Mouse (Mus musculus) lung, embryonic 14.5 days (tissue): ENCODE results near the gene Fam160a2. TPM values are rescaled to one million over a fixed set of nuclear protein-coding genes. Genes with fewer than 3 reads are reported as not detected.

Source experiments
- ATAC-seq: fragments of 200-750 bp; cut with Nextera tagmentation; 2 replicates; pipeline ENCODE4 v1.8.0; 2017; ENCODE audit warnings: mild to moderate bottlenecking, moderate TSS enrichment, moderate library complexity; ENCODE audit not compliant: insufficient read depth
- DNase-seq: peaks from one replicate; pipeline ENCODE4 v3.0.0-alpha.2; 2015
- H3K27ac ChIP-seq: fragments of 300-500 bp; sonication (generic); 2 replicates; pipeline ENCODE4 v1.5.1; 2014; ENCODE audit warnings: low read depth, mild to moderate bottlenecking, moderate library complexity
- H3K27me3 ChIP-seq: fragments of 300-500 bp; sonication (generic); 2 replicates; pipeline ENCODE4 v1.6.1; 2014; ENCODE audit warnings: low read length, control low read depth; ENCODE audit not compliant: insufficient read depth
- H3K36me3 ChIP-seq: fragments of 300-500 bp; sonication (generic); 2 replicates; pipeline ENCODE4 v1.6.1; 2014; ENCODE audit warnings: control low read depth; ENCODE audit not compliant: insufficient read depth
- H3K4me1 ChIP-seq: fragments of 300-500 bp; sonication (generic); 2 replicates; pipeline ENCODE4 v1.6.1; 2014; ENCODE audit warnings: antibody characterized with exemption, control low read depth; ENCODE audit not compliant: insufficient read depth
- H3K4me2 ChIP-seq: fragments of 300-500 bp; sonication (generic); 2 replicates; pipeline ENCODE4 v1.6.1; 2014; ENCODE audit warnings: mild to moderate bottlenecking
- H3K4me3 ChIP-seq: fragments of 300-500 bp; sonication (generic); 2 replicates; pipeline ENCODE4 v1.5.1; 2014; ENCODE audit warnings: low read depth, low read length
- H3K9ac ChIP-seq: fragments of 300-500 bp; sonication (generic); 2 replicates; pipeline ENCODE4 v1.6.1; 2014
- H3K9me3 ChIP-seq: fragments of 300-500 bp; sonication (generic); 2 replicates; pipeline ENCODE4 v1.6.1; 2016; ENCODE audit warnings: low read depth, low read length, control low read depth
- CTCF ChIP-seq: IDR thresholded peaks from 2 replicates; pipeline ENCODE4 v1.5.1; 2016; ENCODE audit warnings: antibody characterized with exemption, low read depth
- WGBS: fragments of 180-500 bp; shearing (Covaris S2); extraction: QIAGEN DNeasy Blood & Tissue Kit; methylation state at CpG from one replicate; pipeline ENCODE4 v1.1.7; 2014; 5-methylcytosine and 5-hydroxymethylcytosine counted together
- polyA plus RNA-seq: library from polyadenylated mRNA; unstranded; fragments of >200 nt; fragmentation: Nextera tagmentation; extraction: Ambion mirVana; gene quantifications from 2 replicates; pipeline ENCODE4 v1.2.1, GENCODE M21; 2014

The Fam160a2 gene
- polyA plus RNA-seq, 1 experiment from 2014 or later: 41.9 TPM

GRCm38 (mm10) chr7:105325302-105325701 lies 74.6 kb downstream of the Fam160a2 start:
- Histone ChIP-seq H3K27ac (no peak overlapping the region), H3K36me3 (no peaks in the 10 kb centered on the region), H3K27me3 (no peaks in the 10 kb centered on the region), H3K4me3 (no peak overlapping the region), H3K9me3 (no peaks in the 10 kb centered on the region), H3K9ac (no peak overlapping the region), H3K4me1 (no peaks in the 10 kb centered on the region), H3K4me2 (no peak overlapping the region)
- 63% methylated on average over 2 of the region's 2 CpGs for WGBS
- DNase-seq (no peak), ATAC-seq (no peak)
- no peak for TF ChIP-seq CTCF

Other genes starting within 250 kb of the Fam160a2 start
- not detected in 2 replicates for gene Olfr684, start 236.4 kb downstream of the Fam160a2 start, polyA plus RNA-seq
- gene Olfr685, start 214.0 kb downstream of the Fam160a2 start, polyA plus RNA-seq: not detected in 2 replicates
- gene Olfr686, start 192.6 kb downstream of the Fam160a2 start, polyA plus RNA-seq: not detected in 2 replicates
- not detected in 2 replicates for gene Olfr688, start 112.0 kb downstream of the Fam160a2 start, polyA plus RNA-seq
- not detected in 2 replicates for gene Olfr689, start 88.9 kb downstream of the Fam160a2 start, polyA plus RNA-seq
- not detected in 2 replicates for gene Olfr690, start 66.0 kb downstream of the Fam160a2 start, polyA plus RNA-seq
- not detected in 2 replicates for gene Olfr691, start 57.8 kb downstream of the Fam160a2 start, polyA plus RNA-seq
- gene Olfr692, start 31.8 kb downstream of the Fam160a2 start, polyA plus RNA-seq: not detected in 2 replicates
- not detected in 2 replicates for gene Gm5901, start 25.0 kb downstream of the Fam160a2 start, polyA plus RNA-seq
- gene Cnga4, start 4.5 kb upstream of the Fam160a2 start, polyA plus RNA-seq: 0.07 TPM in 1 of 2 replicates, not detected in the other
- 0.25 and 0.39 TPM in 2 replicates for gene Cckbr, start 25.7 kb upstream of the Fam160a2 start, polyA plus RNA-seq
- gene Cavin3, start 82.2 kb upstream of the Fam160a2 start, polyA plus RNA-seq: 96.0 and 96.1 TPM in 2 replicates
- 38.7 and 38.9 TPM in 2 replicates for gene Smpd1, start 154.3 kb upstream of the Fam160a2 start, polyA plus RNA-seq
- 36.6 and 37.6 TPM in 2 replicates for gene Apbb1, start 181.6 kb upstream of the Fam160a2 start, polyA plus RNA-seq
- gene Hpx, start 200.1 kb upstream of the Fam160a2 start, polyA plus RNA-seq: 0.57 and 0.59 TPM in 2 replicates
- 43.8 and 45.3 TPM in 2 replicates for gene Trim3, start 233.5 kb upstream of the Fam160a2 start, polyA plus RNA-seq
- gene Timm10b, start 240.0 kb upstream of the Fam160a2 start, polyA plus RNA-seq: 200 and 201 TPM in 2 replicates
- 84.1 and 84.2 TPM in 2 replicates for gene Arfip2, start 240.4 kb upstream of the Fam160a2 start, polyA plus RNA-seq
- gene Gm45799, start 240.5 kb upstream of the Fam160a2 start, polyA plus RNA-seq: 22.9 and 31.9 TPM in 2 replicates